Mouse (Mus musculus) testis, adult 2 months (tissue): ENCODE results near the gene Hic2. TPM values are rescaled to one million over a fixed set of nuclear protein-coding genes. Genes with fewer than 3 reads are reported as not detected.

Experiments
- H3K27ac ChIP-seq: fragments of 200-500 bp; 2 replicates; pipeline ENCODE4 v1.5.1; 2012; ENCODE audit warnings: low read depth, low read length; ENCODE audit not compliant: control insufficient read depth, insufficient read depth
- H3K27me3 ChIP-seq: fragments of 200-500 bp; 2 replicates; pipeline ENCODE4 v1.6.1; 2012; ENCODE audit warnings: mild to moderate bottlenecking, low read length, moderate library complexity; ENCODE audit not compliant: control insufficient read depth, insufficient read depth
- H3K36me3 ChIP-seq: fragments of 200-500 bp; 2 replicates; pipeline ENCODE4 v1.6.1; 2012; ENCODE audit warnings: mild to moderate bottlenecking, low read length; ENCODE audit not compliant: control insufficient read depth, insufficient read depth
- H3K4me1 ChIP-seq: fragments of 200-500 bp; 2 replicates; pipeline ENCODE4 v1.6.1; 2012; ENCODE audit warnings: low read length; ENCODE audit not compliant: control insufficient read depth, insufficient read depth
- H3K4me3 ChIP-seq: fragments of 200-500 bp; 2 replicates; pipeline ENCODE4 v1.5.1; 2012; ENCODE audit warnings: low read depth, mild to moderate bottlenecking, low read length, moderate library complexity, mixed read lengths; ENCODE audit not compliant: control insufficient read depth
- CTCF ChIP-seq: fragments of 200-500 bp; IDR thresholded peaks from 2 replicates; pipeline ENCODE4 v1.5.1; 2012; ENCODE audit warnings: low read depth, mild to moderate bottlenecking, inconsistent platforms, low read length, moderate library complexity; ENCODE audit not compliant: control insufficient read depth, insufficient read depth, insufficient replicate concordance
- POLR2A ChIP-seq: fragments of 200-500 bp; IDR thresholded peaks from 2 replicates; pipeline ENCODE4 v1.6.1; 2012; ENCODE audit warnings: low read depth, mild to moderate bottlenecking, inconsistent platforms, low read length, moderate library complexity; ENCODE audit not compliant: control insufficient read depth
- polyA plus RNA-seq: library from polyadenylated mRNA; depleted of rRNA; stranded (reverse); fragments of >200 nt; gene quantifications from 2 replicates; pipeline ENCODE4 v1.2.3, GENCODE M21; 2012

Gene Hic2
- polyA plus RNA-seq, 1 experiment, result 4.1 TPM

- H3K27ac ChIP-seq, result no peak overlapping the region
- no peaks in the 10 kb centered on the region; the same call in none of the 2 replicates for H3K36me3 ChIP-seq
- no peak for TF ChIP-seq CTCF
- no peak for TF ChIP-seq POLR2A
- H3K27me3 ChIP-seq, result no peaks in the 10 kb centered on the region
- peak overlapping the region; percentile 86 for H3K4me3 ChIP-seq
- H3K4me1 ChIP-seq, result peaks cover 6% of the 10 kb centered on the region
These were observed 44.2 kb downstream of the Hic2 start for GRCm38 (mm10) chr16:17277342-17278211.

GRCm38 (mm10) chr16:17280471-17280870 is 47.1 kb downstream of the Hic2 start:
- Histone ChIP-seq H3K27me3 (no peaks in the 10 kb centered on the region), H3K36me3 (peaks cover 2% of the 10 kb centered on the region), H3K27ac (no peak overlapping the region), H3K4me3 (no peak overlapping the region), H3K4me1 (peaks cover 6% of the 10 kb centered on the region)
- no peak for TF ChIP-seq CTCF

GRCm38 (mm10) chr16:17283151-17283550 is 49.8 kb downstream of the Hic2 start:
- Histone ChIP-seq H3K27me3 (no peaks in the 10 kb centered on the region), H3K27ac (no peak overlapping the region), H3K36me3 (peaks cover 2% of the 10 kb centered on the region), H3K4me3 (no peak overlapping the region), H3K4me1 (peaks cover 2% of the 10 kb centered on the region)
- TF ChIP-seq POLR2A, result no peak
- no peak for TF ChIP-seq CTCF

GRCm38 (mm10) chr16:17287103-17287502 is 53.7 kb downstream of the Hic2 start:
- no peak for TF ChIP-seq CTCF
- no peak for TF ChIP-seq POLR2A
- peaks cover 2% of the 10 kb centered on the region for H3K36me3 ChIP-seq
- no peak overlapping the region for H3K27ac ChIP-seq
- H3K27me3 ChIP-seq, result no peaks in the 10 kb centered on the region
- no peaks in the 10 kb centered on the region for H3K4me1 ChIP-seq
- no peak overlapping the region for H3K4me3 ChIP-seq

GRCm38 (mm10) chr16:17291016-17291415 is 57.6 kb downstream of the Hic2 start:
- no peak overlapping the region for H3K4me3 ChIP-seq
- no peak overlapping the region for H3K27ac ChIP-seq
- peaks cover 2% of the 10 kb centered on the region for H3K36me3 ChIP-seq
- no peaks in the 10 kb centered on the region for H3K27me3 ChIP-seq
- TF ChIP-seq CTCF, result no peak
- TF ChIP-seq POLR2A, result no peak
- H3K4me1 ChIP-seq, result no peaks in the 10 kb centered on the region

GRCm38 (mm10) chr16:17292751-17293150 is 59.4 kb downstream of the Hic2 start:
- H3K36me3 ChIP-seq, result peaks cover 2% of the 10 kb centered on the region
- H3K27ac ChIP-seq, result no peak overlapping the region
- TF ChIP-seq POLR2A (no peak), CTCF (peak; percentile 89)
- H3K4me1 ChIP-seq, result no peaks in the 10 kb centered on the region
- no peaks in the 10 kb centered on the region for H3K27me3 ChIP-seq
- H3K4me3 ChIP-seq, result no peak overlapping the region

GRCm38 (mm10) chr16:17300818-17301217 is 67.4 kb downstream of the Hic2 start:
- H3K4me1 ChIP-seq, result no peaks in the 10 kb centered on the region
- no peak overlapping the region for H3K27ac ChIP-seq
- H3K36me3 ChIP-seq, result peaks cover 4% of the 10 kb centered on the region
- TF ChIP-seq POLR2A, result no peak
- no peak for TF ChIP-seq CTCF
- no peak overlapping the region for H3K4me3 ChIP-seq
- H3K27me3 ChIP-seq, result no peaks in the 10 kb centered on the region
